Mouse (Mus musculus) right cerebral cortex, postnatal 25 days (tissue): Measurements from ENCODE around the gene Nmnat2.

Experiments used
- DNase-seq: peaks from one replicate; pipeline ENCODE4 v3.0.0; 2022

Nmnat2 gene

DNA sequence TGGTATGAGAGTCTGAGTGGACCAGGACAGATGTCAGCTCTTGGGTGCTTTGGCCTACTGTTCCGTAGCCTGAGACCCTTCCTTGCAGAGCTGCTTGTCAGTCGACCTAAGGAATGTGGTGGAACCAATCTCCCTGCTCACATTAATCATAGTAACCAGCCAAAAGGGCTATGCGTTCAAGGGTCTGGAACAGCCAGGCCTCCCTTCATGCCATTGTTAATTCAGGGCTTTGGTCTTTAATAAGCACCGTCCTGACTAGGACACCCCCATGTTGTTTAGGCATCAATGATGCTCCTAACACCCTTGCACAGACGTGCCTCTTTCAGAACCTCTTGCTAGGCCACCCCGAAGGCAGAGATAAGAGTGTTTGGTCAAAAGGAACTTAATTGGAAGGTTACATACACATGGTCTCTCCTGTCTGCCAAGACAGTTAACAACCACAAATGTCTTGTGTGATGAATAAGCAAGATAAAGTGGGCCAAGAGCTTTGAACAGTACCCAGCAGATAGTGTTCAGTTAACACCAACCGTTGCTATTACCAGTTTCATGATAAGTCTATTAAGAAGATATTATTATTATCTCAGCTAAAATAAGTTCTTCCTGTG is 66.3 kb downstream of the Nmnat2 start:
- DNase-seq: no peak

DNA sequence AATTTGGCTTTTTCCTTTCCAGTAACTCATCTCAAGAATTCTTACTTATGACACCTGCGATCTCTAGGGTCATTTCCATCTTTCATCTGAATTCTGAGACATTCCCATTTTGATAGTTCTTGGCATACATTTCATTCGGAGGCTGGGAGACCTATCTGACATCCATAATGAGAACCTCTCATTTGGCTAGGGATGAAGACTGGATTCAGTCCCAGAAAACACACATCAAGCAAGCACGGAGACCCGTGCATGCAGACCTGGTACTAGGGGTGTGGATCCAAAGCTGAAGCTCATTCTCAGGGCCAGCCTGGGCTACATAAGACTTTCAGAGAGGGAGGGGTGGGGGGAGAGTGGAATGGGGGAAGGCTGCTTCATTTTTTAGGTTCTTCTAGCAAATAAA is 68.2 kb downstream of the Nmnat2 start:
- DNase-seq: no peak

DNA sequence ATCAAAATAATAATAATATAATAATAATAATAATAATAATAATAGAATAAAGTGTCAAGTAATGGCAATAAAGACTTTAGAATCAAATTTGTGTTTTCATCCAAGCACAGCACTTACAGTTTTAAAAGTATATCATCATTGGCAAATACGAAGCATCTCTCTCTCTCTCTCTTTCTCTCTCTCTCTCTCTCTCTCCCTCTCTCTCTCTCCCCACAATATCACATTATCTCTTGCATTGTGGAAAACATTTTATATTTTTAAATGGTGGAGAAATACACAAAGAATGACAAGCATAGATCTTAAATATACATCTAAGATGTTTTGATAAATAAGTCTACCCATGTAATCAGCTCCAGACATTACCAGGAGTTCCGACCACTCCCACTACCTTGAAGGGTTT is 69.1 kb downstream of the Nmnat2 start:
- DNase-seq: no peak

DNA sequence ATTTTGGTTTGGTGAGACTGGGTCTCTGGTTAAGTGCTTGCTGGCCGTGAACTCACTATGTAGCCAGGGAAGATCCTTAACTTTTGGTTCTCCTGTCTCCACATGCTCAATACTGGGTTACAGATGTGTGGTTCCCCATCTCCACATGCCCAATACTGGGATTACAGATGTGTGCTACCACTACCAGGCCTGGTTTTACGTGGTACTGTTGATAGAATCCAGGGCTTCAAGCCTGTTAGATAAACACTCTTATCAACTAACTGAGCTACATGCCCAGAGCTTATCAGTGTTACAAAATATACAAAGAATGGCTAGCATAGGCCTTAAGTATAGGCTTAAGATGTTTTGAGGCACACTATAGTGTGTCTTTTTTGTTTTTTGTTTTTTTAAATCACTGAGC is 69.7 kb downstream of the Nmnat2 start:
- no peak for DNase-seq

DNA sequence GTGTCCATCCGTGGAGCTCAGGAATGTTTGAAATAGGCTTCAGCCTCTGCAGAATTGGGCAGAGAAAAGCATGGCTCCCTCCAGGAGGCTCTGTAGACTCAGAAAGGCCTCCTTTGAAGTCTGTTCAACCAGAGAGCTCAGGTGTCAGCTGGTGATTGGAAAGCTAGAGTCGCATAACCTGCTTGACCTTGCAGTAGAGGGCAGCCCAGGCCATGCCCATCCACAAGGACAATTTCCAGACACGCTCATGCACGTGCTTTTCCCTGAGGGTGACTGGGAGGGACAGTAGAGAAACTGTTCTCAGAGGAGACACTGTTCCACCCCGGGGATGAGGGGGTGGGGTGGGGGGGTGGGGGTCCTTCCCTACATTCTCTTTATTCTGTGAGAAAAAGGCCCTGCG is 76.6 kb downstream of the Nmnat2 start:
- no peak for DNase-seq

DNA sequence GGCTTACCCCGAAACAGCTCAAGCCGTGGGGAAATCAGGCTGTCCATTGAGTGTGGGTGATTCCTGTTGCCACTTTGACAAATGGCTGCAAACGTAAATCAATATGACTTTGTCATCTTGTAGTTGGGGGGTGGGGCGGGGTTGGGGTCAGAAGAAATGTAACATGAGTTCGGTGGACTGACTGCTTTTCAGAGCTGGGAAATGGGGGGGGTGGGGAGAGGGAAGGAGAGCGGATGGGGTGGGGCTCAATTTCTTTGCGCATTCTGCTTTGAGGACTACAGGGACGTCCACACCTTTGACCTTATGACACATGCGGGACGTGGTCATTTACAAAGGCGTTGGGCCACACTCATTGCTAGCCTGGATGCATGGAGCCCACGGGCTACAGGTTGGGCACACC is 77.2 kb downstream of the Nmnat2 start:
- DNase-seq: no peak

DNA sequence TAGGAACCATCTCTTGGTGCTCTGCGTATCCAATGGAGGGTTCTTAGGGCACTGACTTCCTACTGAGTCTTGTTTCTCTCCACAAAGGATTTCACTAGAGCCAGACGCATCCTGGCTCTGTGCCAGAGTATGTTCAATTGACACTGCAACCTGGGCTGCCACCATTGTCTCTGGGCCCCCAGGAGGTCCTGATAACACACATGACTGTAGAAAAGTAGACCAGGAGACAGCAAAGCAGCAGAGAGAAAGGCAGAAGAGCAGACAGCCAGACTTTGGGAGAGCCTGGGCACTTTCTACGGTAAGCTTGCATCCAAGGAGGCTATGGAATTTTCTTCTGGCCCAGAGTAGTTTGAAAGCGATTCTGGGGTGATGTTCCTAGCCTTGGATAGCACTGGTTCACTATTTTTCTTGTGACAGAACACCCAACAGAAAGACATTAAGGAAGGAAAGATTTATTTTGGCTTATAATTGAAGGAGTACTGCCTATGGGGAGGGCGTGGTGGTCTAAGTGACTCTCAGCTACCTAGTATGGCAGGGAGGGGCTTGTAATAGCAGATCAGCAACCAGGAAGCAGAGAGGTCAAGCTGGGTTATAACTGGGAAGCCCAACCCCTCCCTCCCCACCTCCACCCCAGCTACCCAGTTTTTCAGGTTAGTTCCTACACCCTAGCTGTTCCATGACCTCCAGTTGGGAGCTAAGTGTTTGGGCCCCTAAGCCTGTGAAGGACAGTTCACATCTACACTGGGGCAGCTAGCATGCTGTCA is 78.5 kb downstream of the Nmnat2 start:
- no peak for DNase-seq

DNA sequence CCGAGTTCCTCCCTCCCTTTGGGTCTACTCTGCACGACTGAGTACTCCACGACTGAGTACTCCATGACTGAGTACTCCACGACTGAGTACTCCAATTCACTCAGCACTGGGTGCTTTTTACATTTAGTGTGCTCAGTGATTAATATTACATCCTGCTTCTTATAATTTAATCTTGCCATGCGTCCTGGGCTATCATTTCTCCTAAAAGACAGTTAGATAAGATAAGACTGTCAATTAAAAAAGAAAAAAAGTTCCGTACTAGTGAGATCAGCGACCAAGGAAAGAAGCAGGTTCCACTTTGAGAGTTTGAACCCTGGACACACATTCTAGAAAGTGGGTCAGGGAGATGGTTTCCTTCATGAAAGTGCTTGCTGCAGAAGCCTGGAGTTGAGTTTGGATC is 79.3 kb downstream of the Nmnat2 start:
- no peak for DNase-seq

DNA sequence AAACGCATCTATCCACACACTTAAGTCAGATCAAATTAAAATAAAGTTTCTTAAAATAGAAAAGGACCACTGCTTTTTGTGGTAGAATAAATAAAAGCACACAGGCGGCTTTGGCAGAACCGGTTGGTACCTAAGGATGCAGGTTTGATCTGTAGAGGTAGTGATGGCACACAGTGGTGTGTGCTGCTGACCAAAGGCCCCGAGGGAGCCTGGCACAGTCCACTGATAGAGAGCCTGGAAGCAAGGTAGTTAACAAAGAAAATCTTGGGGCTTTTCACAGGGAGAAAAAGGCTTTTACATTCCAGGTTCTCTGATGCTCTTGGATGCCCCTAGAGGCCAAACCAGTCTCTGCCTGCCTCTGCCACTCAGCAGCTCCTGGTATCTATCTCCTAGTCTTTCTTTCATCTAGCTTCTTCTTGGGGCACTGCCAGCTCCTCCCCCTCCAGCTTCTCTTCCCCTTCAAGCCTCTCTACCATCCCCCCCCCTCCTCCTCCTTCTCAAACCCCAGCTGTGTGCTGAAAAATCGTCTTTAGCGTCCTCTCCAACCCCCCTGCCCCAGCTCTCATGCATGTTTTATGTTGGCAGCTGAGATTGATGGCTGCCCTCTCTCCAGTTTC is 80.6 kb downstream of the Nmnat2 start:
- DNase-seq: peak; percentile 66

DNA sequence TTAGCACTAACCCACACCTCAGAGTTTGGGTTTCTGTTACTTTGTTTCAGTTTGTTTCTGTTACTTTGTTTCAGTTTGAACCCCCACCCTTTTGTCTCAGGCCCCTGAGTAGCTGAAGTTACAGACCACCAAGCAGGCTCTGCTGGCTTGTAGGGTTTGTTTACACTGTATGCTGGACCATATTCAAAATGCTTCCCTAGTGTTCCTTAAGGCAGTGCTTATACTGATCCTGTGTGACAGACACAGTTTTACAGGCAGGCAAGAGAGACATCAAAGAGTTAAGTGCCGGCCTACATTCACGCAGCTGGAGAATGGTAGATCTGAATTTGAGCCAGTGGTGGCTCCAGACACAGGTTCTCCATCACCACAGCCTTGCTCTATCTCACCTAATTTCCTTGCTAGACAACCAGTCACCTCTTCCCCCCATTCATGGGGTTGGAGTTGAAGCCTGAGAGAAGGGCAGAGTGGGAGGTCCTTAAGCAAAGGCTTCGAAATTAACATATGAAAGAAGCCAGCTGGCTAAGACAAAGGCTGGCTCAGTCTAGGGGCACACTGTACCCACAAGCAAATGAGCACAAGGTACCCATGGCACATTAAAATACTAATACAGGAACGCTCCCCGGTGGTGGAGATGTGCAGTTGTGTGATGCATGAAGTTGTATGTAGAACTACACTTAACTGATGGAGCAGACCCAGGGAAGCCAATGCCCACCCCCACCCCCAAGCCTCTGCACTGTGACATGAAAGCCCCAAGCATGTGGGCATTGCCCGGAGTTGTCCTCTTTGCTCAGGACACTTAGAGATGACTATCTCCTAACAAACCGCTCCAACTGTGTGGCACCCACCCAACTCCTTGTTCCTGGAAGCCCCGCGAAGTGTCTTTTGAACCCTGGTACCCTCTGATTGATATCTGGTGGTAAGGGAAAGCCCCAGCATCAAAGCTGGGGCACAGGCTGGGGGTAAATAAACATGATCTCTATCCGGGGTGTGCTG is 82.9 kb downstream of the Nmnat2 start:
- no peak for DNase-seq

DNA sequence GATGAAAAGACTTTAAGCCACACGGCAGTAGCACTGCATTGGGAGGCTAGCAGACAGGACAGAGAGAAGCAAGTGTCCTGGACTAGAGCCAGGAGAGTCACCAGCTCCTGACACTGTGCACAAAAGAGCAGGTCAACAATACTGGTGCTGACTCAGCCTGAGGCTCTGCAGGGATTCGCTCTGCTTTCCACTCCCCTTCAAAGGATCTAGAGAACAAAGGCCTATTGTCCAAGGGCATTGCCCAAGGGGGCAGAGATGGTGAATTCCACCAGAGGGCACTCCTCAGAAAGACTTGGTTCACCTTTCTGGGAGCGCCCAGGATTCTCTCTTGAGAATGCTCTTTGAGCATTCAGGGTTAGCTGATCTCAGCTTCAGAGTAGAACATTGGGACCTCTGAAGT is 85.3 kb downstream of the Nmnat2 start:
- DNase-seq: no peak

DNA sequence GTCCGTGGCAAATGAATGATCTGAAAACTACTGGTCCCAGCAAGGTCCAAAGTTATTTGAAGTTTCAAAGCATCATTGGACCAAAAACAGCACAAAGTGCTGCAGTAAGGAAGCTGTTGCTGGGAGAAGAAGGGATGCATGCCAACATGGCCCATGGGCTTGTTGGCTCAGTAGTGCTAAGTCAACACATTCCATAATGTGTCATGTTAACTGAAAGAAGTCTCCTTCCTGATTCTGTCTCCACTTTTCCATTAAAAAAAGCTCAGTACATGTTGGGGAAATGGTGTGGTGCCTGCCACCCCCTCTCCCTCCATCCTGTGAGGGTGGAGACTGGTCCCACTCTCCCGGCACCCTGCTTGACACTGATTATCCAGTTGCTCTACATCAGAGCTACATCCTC is 86.3 kb downstream of the Nmnat2 start:
- DNase-seq: no peak

DNA sequence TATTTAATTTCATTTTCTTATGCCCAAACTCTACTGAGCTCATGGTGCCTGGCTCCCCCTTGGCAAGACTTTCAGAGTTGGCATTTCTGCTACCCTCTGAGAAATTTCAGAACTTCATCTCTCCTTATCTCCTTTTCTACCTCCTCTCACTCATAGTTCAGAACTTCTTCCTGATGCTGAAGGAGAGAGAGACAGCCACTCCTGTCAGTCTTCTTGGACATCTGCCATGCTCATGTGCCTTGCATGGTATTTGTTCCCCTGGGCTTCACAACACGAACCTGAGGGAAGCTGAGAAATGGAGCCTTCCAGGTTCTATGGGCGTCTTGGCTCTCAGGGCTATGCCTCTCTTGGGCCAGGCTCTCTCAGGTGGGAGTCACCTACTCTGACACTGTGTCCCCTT is 87.5 kb downstream of the Nmnat2 start:
- no peak for DNase-seq

DNA sequence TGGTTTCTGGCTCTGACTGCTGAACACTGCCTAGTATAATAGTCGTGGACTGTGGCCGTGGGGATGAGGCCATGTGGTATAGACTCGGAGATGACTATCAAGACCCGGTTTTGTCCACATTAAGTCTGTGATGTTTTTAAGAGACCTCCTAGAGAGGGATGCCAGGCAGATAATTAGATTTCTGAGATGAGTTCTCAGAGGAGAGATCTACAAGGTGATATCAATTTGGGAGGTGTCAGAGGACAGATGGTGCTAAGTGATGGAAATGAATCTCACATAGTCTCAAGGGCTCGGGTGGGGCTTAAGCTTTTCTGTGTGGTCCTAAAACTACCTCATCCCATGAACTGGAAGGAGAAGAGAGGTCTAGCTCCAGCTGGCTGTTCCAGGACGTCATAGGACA is 88.5 kb downstream of the Nmnat2 start:
- DNase-seq: no peak

DNA sequence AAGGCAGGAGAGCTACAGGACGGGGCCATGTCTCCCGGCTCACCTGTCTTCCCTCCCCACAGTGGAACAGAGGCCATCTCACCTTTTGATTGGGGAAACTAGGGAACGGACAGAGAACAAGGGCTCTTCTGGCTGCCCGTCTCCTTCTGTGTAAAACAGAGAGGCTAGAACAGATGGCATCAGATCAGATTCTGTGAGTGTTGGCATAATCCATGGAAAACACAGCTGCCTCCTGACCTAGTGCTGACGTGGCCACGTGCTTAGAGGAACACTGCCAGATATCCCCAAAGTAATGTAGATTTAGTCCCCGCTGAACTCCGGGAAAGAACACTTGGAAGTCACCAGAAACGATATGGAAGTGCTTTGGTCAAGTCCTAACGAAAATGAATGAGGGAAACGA is 90.6 kb downstream of the Nmnat2 start:
- peak; percentile 12 for DNase-seq

DNA sequence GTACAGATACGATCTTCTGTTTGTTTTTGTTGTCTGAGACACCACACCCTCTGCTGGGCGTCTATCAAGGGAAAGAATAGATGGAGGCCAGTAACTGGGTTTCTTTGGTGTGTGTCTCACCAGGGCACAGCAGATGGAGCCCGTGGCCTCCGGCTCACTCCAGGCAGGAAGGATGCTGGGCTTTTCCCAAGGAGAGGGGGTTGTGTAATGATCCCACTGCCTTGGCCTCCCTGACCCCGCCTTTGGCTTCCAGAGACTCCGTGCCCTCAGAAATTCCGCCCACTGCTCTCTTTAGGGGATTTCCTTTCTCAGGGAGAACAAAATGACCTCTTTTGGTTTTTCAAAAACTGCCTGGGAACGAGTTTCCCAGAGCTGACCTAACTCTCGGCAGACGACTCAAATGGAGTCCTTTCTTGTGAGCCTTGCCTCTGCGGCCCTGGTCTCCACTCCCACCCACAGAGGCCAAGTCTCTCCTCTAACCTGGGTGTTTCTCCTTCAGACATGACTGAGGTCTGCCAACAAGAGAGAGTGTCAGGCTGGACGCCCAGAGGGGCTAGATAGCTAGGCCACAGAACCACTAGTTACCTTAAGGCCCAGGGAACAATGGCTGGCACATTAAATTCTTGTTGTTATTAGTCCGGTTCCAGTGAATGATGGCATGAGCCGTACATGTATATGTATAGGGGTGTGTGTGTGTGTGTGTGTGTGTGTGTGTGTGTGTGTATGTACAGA is 93.5 kb downstream of the Nmnat2 start:
- no peak for DNase-seq

DNA sequence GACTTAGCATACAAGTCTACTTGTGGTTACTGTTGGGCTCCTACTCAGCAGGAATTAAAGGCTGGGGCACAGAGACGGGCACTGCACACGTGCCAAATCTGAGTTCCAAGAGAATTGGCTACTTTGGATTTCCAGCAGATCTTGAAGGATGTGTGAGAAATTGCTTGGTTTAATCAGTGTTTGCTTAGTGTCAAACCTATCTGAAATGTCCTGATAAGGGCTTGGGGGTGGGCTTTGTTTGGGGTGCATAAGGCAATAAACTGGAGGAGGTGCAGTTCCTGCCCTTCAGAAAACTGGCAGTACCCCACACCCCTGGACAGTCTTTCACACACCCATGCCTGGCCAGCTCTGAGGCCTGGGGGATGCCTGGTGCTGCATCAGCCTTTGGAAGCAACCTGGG is 94.7 kb downstream of the Nmnat2 start:
- DNase-seq: no peak

DNA sequence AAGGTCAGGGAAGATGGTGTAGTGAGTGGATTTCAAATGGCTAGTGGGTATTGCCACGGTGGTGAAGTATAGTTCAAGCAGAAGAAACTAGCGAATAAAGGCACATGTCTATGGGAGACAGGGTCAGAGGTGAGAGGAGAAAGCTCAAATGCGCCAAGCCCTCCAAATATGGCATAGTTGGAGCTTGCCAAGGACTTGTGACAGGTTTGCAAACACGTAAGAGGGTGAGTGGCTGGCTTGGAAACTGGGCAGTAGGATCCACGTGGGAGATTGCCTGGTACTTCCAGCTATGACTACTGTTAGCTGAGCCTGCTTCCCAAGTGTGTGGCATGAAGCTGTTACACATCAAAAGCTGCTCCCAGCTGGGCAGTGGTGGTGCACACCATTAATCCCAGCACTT is 96.7 kb downstream of the Nmnat2 start:
- DNase-seq: no peak

DNA sequence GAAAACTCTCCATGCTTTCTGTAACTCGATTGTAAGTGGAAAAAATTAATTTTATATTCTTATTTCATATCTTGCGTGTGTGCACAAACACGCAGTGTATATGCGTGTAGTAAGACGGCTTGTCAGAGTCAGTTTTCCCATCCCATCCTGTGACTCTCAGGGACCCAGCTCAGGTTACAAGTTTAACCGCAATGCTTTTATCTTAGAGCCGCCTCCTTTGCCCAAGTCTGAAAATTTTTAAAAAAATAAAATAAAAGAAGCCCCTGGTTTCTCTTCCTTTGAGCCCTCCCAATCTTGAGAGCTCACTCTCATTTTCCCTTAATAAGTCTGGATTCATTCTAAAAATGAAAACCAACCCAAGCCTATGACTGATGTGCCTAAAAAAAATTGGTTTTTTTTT is 98.8 kb downstream of the Nmnat2 start:
- DNase-seq: no peak

DNA sequence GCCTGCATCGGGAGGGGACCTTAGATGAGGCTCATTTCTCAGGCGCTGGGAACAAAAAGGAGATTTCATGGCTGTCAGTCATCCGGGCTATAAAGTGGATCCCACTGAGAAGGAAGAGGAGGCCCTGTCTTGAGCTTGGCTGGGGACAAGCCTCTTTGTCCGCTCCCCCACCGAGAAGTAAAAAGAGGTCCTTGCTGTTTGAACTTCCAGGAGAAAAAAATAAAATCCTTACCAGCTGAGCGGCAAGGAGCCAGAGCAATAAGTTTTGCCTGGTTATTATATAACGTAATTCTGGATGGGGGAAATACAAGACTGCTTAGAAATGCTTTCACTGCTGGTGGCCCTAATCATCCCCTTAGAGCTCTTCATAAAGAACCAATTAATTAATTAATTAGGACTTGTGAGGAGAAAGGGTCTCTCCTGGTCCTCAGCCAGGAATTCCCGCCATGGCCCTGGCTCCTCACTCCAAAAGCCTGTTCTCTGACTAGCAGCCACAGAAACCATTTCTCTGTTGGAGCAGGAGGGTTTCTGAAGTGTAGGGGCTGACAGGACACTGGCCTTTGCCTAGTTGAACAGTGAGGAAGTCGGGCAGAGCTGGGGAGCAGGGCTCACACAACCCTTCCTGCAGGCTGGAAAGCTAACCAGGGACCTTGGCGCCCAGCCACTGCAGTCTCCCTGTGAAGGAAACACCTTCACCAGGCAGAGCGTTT is 99.5 kb downstream of the Nmnat2 start:
- DNase-seq: no peak

DNA sequence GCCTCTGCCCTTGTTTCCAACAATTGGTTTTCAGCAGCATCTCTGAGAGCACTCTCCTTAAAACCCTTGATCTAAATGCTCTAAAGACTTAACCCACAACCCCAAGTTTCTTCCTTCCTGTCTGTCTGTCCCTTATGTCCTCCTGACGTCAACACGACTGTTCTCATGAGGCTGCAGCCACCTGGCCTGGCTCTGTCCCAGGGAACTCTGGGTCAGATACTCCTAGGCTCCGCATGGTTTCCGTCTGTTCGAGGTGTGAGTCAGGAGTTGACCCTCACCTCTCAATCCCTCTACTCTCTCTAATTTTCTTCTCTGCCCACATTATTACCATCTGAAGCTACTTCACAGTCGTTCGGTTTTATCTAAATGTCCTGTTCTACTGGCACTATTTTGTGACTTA is 103.5 kb downstream of the Nmnat2 start:
- no peak for DNase-seq

DNA sequence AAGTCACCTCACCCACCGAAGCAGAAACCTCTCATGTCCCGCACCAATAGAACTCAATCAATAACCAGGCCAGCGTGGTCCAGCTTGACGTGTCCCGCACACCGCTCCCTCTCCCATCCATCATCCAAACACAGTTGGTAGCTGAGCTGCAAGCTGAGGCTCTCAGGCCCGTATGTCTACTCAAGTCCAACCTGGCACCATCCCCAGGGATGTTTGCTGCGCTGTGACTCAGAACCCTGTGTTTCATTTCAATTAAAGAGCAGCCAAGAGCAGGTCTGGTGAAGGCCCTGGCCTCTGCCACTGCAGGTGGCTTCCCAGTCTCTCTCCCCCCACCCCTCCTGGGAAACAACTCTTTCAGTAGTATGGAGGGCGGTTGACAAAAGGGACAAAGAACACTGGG is 104.8 kb downstream of the Nmnat2 start:
- no peak for DNase-seq
